Mouse (Mus musculus): Measurements from ENCODE around the gene Twsg1.
A peak's percentile ranks its signal among the peaks of the same experiment; 100 is the strongest.

The Twsg1 gene

DNA sequence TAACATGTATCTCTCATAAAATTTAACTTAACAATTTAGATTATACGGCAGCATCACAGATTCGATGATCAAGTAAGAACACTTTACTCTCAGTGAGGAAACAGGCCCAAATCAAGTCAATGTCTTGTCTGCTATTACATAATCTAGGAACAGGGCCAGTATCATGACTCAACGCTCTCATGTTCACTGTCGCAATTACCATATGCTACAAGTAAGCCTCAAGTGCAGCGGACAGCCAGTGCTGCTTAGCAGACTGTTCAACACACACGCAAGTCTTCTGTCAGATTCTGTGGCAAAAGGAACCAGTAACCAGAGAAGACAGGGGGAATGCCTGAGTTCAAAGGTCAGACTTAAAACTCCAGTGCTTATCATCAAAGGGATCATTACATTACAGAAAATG, 20.1 kb downstream of the Twsg1 start:
- peak; percentile 65 to 71 for DNase-seq

DNA sequence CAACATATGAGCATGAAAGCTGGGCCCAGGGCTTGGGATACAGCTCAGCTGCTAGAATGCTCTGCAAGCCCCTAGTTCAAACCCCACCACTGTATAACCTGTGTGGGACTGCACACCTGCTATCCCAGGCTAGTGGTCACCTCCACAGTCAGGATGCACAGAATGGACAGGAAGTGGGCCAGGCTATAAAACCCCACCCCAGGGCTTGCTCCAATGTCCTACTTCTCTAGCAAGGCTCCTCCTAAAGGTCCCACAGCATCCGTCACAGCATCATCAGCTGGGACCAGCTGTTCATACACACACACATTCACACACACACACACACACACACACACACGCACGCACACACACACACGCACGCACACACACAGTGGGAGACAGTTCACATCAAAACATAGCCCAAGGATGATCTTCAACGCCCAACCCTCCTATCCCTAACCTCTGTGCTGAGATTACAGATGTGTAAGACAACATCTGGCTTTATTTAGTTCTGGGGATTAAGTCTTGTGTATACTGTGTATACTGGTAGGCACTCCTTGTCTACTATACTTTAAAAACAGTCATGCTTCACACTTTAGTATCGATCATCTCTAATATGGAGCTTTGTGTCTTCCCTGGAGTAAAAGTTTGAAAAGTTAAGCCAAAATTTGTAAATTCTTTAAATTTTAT, 20.7 kb downstream of the Twsg1 start:
- no peak for DNase-seq

DNA sequence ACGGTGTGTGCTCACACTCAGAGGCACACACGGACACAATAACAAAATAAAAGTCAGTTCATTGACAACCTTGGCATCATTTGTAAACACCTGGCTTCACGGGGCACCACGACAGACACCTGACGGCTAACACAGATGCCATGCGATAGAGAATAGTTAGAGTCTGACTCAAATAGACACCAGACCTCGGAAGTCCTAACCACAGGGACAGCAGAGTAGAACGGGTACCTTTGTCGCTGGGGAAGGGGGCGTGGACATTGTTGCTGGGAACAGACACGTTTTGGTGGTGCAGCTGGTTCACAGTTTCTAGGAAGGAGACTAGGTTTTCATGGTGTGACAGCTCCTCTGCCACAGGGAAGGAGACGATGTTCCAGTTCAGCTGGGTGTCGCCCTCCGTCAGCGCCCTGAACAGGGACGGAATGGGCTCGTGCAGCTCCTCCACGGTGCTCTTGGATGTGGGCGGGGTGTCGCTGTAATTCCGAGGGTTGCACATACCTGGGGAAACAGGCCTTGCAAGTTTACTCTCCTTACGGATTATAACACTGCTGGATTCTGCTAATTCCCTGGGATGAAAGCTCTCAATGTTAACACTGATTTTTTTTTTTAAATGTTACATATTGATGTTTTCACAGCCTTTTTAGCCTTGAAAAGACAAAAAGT, 21.6 kb downstream of the Twsg1 start:
- no peak for DNase-seq

DNA sequence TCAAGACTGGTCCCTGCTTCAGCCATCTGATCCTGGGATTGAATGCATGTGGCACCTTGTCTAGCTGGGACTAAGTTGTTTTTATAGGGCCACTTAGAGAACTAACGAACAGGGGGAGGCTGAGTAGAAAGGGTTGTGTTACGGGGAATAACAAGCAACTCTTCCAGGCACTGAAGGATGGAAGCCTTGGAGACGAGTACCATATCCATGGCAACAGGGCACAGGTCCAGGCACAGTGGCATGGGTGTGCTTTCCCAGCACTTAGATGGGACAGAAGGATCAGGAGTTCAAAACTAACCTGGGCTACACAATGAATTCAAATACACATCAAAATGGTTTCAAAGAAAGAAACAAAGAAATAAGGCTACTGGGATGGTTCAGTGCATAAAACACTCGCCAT, 23.9 kb downstream of the Twsg1 start:
- no peak for DNase-seq

DNA sequence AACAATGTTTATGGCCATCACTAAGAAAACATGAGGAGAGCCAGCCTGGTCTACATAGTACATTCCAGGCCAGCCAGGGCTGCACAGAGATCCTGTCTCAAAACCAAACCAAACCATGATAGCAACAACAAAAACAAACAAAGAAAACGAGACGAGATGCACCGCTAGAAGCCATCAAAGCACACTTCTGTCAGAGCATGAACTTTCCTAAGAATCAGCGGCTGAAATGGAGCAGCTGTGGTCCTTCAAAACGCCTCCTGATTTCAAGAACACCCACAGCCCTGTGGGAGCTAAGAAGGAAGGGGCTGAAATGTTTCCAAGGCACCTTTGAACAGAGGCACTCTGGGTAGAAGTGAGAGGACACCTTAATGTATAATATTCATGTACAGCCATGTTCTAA, 26.8 kb downstream of the Twsg1 start:
- no peak for DNase-seq

DNA sequence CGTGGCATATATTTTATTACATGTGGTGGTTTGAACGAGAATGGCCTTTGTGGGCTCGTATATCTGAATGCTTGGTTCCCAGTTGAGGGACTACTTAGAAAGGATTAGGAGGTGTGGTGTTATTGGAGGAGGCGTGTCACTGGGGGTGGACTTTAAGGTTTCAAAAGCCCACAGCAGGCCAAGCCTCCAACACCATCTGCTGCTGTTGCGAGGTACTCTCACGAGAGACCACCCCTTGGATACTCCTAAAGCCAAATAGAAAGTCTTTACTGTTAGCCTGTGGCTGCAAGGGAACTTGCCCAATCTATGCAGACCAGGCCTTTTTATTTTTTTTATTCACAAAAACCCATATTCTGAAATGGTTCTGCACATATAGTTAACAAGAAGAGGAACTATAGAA, 29.1 kb downstream of the Twsg1 start:
- no peak for DNase-seq

DNA sequence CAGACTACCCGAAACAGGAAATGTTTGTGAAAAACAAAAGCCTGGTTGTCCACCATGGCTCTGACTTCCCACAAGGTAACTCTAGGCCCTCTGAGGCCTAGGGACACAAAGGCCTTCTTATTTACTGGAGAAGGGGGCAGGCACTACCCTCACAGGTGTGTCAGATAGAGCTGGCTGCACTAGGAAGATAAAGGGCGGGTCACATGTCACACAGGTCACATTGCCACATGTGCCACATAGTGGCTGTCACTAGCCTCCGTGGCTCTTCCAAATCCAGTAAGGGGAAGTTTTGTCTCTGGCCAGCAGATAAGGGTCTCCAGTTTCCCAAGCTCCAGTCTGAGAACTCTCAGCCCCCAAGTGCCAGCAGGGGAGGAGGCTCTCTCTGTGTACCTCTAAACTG, 31.8 kb downstream of the Twsg1 start:
- no peak for DNase-seq

DNA sequence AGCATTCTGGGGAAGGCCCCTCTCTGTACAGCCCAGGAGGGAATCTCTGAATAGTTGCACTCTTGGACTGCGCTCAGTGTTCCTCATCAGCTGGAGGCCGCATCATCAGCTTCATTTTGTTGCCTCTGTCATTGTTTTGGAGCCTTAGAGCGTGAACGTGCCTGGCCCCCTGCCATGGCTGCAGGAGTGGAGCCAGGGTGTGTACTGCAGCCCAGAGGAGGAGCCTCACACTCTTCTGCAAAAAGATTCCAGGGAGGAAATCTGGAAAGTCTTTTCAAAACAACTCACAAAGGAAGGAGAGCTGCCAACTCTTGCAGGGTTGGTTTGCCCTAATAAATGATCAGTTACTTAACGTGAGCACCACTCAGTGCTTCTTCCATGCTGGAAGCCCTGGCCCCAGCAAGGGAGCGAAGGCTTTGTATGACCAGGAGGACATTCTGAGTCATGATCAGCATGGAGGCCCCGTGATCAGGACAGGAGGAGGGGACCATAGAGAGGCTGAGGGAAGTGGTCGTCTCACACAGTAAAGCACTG, 34.8 kb downstream of the Twsg1 start:
- peak; percentile 54 to 68 for DNase-seq

DNA sequence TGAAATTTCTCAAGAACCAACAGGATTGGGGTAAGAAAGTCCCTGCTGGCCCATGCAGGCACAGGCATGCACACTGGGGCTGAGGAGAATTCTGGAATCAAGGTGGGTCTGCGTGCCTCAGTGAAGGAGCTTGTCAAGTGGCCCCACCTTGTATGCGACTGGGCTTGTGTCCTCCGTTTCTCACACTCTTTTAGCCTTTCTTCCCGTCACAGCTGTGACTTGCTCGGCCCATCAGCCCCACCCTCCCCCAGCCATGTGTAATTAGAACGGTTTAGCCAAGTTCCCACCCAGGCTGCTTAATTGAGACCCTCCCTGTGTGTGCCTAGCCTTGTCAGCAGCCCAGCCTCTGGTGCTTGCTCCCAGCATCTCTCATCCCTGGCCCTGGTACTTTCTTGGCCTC, 36.9 kb downstream of the Twsg1 start:
- no peak for DNase-seq

DNA sequence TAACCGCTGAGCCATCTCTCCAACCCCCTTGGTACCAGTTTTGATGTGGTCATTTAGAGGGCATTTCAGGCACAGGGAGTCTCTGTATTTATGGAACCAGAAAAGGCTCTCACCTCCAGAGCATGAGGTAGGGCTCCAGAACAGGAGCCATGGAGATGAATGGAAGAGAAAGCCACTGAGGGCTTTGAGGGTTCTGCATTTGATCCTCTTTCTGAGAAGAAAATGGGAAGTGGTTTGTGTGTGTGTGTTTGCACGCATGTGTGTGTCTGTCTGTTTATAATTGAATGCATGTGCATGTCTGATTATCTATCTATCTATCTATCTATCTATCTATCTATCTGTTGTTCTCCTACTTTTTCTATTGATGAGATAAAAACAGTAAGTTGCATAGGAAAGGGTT, 38.8 kb downstream of the Twsg1 start:
- no peak for DNase-seq

DNA sequence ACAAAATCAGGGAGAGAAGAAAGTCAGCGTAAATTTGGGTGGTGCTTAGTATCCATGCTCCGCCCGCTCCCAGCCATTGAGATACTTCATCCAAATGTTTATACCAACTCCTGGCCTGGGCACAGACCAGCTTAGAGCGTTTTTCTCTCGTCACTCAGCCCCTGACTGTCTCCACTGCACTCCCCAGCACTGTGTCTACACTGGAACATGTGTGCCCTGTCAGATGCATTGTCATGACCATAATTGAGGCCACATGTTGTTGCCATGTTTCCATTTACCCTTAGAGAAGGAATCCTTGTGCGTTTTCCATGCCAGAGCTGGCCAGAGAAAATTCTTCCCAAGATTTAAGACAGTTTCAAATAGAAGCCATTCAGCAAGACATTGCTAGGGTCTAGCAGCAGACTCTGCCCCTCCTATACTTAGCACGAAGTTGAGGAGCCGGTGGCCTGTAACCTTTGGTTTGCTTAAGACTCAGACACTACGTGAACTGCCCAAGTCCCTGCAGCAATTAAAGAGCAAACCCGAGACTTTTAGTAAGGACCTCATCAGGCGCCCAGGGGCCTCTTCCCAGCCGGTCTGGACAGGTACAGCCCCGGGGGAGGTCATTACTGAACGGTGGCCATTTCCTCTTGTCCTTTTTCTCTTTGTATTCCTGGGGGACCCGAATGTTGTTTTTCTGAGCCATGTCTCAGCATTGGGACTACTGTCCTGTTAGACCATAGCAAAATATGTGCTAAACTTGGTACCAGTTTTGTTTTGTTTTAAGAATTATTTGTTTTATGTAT, 39.5 kb downstream of the Twsg1 start:
- no peak for DNase-seq

DNA sequence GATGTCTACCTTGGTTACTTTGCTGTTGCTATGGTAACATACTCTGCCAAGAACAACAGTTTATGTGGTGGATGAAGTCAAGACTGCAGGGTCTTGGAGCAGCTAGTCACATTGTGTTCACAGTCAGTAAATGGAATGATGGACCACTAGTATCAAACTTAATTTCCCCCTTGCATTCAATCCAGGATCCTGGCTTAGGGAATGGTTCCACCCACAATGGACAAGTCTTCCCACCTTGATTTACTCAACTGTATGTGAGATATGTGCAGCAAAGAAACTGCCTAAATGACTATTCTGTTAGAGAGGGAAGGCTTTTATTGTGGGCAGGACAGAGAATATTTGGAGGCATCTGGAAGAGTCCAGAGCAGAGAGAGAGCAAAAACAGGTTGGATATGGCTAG, 42.8 kb downstream of the Twsg1 start:
- no peak for DNase-seq

DNA sequence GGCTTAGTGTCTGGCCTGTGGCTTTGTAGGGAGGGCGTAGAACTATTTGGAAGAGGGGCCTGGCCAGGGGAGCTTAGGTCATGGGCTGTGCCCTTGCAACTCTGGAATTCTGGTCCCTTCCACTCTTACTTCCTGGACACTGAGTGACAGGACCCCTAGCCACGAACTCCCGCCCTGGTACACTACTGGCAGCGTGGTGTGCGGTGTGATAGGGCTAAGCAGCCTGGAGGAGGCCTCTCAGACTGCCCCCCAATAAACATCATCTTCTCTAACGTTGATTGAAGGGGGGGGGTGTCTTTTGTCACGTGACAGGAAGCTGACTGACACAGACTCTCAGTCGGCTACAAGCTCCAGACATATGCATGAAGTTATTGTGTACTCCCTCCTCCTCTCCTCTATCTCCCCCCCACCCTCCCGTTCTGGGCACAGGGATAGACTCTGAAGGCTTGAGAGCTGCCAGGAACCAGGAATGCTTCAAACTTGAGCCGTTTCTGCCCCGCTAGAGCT, 44.1 kb downstream of the Twsg1 start:
- DNase-seq: no peak

DNA sequence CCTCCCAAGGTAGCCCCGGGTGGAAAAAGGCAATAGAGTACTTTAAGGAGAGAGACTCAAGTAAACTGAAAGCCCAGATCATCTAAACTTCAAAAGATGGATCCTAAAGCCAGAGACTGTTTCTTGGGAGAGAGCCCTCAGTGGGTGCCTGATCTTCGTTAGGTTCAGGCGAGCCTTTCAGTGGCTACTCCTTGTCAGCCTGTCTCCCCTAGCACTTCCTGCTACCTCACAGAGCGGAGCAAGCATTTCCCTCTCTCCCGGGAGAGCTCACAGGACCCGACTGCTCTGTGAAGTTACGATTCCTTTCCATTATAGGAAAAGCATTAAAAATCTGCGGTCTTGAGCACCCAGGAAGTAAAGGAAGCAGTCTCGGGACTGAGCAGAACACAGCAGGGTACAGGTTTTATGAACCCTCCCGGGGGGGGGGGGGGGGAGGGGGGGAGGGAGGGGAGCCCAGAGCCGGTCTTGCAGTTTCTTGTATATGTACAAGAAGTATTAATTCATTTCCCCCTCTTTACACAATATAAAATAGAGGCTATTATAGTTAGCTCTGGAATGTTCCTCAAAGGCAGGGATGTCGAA, 44.6 kb downstream of the Twsg1 start:
- DNase-seq: no peak

DNA sequence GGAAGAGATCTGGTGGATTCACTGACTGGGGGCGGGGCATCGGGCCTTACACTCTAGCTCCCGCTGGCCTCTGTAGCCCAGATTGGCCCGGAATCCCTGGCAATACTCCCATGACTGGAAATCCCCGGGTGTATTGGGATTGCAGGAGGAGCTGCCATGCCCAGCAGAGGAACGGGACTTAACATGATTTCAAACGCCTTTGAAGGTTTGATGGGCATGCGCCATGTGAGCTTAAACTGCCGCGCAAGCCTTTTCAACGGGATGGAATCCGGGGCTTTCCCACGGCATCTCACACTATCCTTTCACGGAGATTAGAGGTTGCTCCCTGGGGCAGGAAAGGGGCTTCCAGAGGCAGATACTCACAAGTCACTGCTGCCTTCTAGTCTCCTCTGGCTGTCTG, 45.8 kb downstream of the Twsg1 start:
- no peak for DNase-seq

DNA sequence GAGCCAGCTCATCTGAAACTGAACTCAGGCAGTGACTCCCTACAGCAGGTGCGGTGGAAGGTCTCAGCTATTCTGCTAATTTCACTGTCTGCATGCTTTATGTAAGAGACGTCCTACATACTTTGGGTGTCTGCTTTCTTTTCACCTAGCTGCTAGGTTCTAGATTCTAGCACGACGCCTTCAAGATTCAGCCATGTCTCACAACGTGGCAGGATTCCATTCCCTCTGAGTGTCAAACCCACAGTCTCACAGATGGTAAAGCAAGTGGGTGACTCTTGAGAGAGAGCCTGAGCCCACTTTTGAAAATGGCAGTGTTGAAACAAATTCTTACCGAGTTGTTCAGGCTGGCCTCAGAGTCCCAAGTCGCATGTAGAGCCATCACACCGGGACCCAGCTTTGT, 47.2 kb downstream of the Twsg1 start:
- no peak for DNase-seq

DNA sequence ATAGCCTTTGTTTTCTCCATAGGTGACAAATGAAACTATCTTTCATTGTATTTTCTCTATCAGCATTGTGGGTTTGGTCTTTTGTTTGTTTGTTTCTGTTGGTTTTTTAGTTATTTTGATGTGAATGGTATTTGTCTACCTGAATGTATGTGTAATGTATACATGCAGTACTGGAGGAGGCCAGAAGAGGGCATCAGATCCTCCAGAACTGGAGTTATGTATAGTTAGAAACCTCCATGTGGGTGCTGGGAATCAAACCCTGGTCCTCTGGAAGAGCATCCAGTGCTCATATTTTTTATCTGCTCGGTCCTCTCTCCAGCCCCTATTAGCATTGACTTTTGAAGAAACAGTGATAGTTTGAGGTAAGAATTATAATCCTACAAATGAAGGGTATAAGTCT, 48.0 kb downstream of the Twsg1 start:
- DNase-seq: no peak

DNA sequence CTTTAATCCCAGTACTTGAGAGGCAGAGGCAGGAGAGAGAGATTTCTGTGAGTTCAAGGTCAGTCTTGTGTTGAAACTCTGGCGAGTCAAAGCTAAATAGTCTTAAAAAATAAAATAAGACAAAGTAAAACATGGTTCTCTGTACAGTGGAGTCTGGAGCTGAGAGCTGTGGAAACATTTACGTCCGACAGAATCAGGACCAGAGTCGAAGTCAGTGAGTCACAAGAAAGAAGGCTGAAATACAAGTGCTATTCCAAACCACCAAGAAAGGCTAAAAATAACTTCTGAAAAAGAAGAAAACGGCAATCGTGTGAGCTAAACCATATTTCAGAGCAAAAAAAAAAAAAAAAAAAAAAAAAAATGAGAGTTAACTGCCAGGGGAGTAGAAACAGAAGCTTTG, 48.7 kb downstream of the Twsg1 start:
- no peak for DNase-seq

DNA sequence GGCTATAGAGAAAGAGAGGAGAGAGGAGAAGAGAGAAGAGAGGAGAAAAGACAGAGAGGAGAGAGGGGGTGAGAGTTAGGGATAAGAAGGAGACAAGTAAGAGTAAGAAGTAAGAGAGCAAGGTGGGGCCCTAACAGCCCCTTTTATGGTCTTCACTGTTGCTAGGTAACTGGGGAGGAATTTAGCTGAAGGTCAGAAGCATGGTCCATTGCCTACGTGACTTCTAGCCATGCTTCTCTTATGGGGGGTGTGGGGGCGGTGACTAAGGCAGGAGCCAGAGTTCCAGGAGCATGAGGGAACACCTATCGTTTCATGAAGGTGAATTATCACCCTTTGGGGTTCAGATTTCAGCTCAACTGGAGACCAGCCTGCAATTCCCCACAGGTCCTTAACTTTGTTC, 55.0 kb downstream of the Twsg1 start:
- no peak for DNase-seq

DNA sequence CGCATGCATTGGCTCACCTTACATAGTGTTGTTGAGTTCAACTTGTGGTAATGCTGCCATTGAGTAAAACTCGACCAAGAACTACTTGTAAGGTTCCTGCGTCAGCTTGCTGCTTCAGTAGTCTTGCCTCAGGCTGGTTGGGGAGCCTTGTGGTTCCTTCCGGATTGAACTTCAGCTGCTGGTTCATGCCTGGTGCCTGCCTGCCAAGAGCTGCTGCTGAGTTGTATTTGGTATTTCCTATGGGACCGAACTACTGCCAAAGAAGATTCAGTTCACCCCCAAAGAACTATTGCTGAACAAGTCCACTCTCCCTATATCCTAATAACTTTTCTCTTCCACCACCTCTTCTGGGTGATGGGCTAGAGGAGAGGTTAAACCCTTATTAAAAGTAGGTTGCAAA, 61.5 kb downstream of the Twsg1 start:
- no peak for DNase-seq

DNA sequence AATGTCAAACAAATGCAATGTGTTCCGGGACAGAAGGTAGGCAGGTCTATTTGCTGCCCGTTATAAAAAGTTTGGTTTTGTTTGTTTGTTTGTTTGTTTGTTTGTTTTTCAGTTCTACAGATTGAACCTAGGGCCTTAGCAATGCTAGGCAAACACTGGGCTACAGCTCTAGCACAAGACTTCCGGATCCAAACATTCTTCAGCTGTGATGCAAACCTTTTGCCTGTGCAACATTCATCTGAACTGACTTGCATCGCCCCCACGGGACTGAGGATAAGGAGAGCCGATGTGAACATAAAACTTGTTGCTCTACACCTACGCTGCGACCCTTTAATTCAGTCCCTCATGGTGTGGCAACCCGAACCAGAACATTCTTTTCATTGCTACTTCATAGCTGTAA, 64.5 kb downstream of the Twsg1 start:
- DNase-seq: no peak

DNA sequence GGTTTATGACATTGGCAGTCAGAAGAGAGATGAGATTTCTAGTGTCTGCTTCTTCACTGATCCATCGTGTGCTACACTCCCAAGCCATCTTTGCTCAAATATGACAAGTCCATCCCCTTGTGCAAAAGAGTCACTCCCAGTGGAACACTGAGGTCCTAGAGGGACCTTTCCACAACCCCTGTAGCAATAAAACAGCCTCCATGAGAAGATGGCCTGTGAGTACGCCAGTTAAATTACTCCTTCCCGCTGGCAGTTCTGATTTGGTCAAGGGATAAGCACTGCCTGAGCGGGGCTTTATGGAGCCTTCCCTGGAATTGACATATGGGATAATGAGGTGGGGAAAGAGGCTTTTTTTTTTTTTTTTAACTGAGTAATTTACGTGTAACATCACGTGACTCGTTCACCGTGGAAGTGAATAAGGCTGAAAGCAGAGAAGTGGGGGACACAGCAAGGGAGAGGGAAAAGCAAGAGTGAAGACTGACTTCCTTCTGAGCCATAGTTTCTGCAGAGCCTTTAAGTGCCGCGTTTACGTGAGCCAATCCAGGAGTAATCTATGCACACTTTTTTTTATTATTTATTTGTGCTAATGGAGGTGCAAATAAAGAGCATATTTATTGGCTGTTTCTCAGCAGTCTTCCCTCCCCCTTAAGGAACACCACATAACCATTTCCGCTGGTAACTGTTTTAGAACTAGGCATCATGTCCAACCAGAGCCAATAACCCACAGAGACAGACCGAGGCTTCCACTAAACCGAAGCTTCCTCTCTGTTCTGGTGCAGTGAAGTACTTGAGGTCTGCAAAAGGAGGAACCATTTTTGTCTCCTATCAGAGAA, 65.1 kb downstream of the Twsg1 start, which contains the start of gene Ralbp1:
TSS of gene Ralbp1 (minus strand) at position 102 of the 833 bp plus-strand sequence.
- peak; percentile 37 to 58 for DNase-seq

DNA sequence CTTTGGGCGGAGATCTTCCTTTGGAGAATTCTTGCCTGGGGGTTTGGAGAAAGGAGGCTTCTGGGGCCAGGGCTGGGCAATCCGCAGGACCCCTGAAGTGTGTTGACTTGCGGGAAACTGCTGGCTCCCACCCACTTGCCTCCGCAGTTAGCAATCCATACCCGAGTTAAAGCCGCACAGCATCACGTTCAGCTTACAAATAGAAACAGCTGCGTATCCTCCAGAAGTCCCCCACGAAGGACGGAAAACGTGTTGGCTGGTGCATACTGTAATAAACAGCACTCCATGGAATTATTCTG, 65.7 kb downstream of the Twsg1 start:
- no peak for DNase-seq
